Mouse (Mus musculus) embryo, embryonic 10 days (tissue): ENCODE measurements around the gene N4bp3.

Source experiments
- DNase-seq: peaks from one replicate; pipeline ENCODE4 v3.0.0-alpha.2; 2015; ENCODE audit warnings: low spot score

Gene N4bp3

DNA sequence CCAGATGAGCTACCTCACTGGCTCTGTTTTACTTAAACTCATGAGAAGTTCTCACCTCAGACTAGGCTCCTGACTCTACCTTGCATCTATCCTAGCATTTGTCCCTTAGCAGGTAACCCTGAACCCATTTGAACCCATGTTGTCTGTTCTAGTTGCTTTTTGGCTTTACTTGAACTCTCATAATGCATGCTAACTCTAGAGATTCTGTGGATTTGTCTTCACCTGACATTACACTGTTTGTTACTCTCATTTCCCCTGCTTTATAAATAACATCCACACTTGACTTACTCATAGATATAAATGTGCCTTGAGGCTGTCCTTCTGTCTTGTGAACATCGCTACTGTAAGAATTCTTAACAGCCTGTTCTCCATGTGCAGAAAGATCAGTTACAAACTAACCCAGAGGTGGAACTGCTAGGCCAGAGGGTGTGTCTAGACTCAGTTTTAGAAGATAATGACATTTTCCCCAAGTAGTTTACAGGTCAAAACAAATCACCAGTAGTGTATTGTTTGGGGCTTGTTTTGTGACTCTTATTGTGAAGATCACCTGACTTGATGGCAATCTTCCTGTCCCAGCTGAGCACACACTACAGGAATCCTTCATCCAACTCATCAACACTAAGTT, 55.1 kb downstream of the N4bp3 start:
- no peak for DNase-seq

DNA sequence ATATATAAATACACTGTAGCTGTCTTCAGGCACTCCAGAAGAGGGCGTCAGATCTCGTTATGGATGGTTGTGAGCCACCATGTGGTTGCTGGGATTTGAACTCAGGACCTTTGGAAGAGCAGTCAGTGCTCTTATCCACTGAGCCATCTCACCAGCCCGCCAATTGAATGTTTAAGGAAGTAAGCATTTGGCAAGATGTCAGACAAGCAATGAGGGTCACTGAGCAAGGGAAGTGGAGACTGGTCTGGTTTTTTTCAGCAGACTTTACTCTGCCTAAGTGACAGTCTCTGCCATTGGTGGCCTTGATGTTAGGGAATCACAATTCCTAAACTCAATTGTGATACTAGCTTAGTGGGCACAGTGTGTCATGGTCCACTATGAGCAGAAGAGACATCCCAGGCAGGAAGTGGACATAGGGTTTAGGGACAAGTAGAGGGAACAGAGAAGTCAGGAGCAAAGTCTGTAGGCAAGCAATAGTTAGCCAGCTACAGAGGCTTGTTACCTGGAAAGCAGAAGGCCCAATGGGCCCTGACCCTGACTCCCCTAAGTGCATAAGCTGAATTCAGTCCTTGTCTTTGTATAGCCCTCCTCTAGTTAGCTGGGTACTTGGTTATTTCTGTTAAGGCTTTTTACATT, 55.8 kb downstream of the N4bp3 start:
- DNase-seq, result no peak

DNA sequence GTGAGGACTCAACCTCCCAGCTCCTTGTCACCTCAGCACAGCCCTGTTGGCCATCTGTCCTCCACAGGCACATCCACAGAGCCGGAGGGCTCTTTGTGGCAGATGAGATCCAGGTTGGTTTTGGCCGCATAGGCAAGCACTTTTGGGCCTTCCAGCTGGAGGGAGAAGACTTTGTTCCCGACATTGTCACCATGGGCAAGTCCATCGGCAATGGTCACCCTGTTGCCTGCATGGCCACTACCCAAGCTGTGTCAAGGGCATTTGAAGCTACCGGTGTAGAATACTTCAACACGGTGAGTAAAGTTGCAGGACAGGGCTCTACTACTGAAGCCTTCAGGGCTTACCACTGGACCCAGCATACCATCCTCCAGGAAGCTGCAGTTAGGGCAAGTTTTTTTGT, 56.8 kb downstream of the N4bp3 start:
- no peak for DNase-seq

DNA sequence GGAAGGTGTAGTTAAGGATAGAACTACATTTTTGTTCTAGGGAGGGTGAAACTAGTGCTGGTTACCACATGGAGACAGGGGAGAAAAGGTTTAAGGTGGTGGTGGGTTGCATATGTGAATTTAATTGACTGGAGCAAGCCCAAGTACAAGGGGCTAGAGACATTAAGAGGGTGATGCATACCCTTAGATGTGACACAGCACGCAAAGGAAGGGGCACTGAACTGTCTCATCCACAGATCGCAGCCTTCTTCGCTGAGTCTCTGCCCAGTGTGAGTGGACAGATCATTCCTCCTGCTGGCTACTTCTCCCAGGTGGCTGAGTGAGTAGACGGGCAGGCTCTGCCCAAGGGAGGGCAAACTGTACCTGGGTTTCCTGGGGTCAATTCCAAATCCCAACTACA, 57.3 kb downstream of the N4bp3 start:
- no peak for DNase-seq
